Mouse (Mus musculus) E14TG2a.4 (cell line): ENCODE measurements at regions not wholly inside any gene's neighbourhood (a gene's known extent, or its start where the extent isn't known, plus 50 kb on each side); places are given as distances from the start of the nearest gene placed in this dataset.
"Not testable (repeated sequence)": the region's sequence is repeated elsewhere in the genome, so short reads cannot be mapped to it uniquely, and the experiment has no call there.

Source experiments
- H3K27me3 ChIP-seq: 2 replicates; pipeline ENCODE4 v1.6.1; 2014; ENCODE audit warnings: low read length, control low read depth; ENCODE audit not compliant: insufficient read depth
- H3K36me3 ChIP-seq: 2 replicates; pipeline ENCODE4 v1.6.1; 2014; ENCODE audit warnings: low read length, control low read depth; ENCODE audit not compliant: insufficient read depth
- H3K4me1 ChIP-seq: replicated peaks from 2 replicates; pipeline ENCODE4 v1.6.1; 2014; ENCODE audit warnings: low read depth, low read length, control low read depth
- H3K4me3 ChIP-seq: replicated peaks from 2 replicates; pipeline ENCODE4 v1.5.1; 2014; ENCODE audit warnings: mild to moderate bottlenecking, low read length
- H3K9me3 ChIP-seq: 2 replicates; pipeline ENCODE4 v1.6.1; 2014; ENCODE audit warnings: low read length, control low read depth
- CTCF ChIP-seq: conservative IDR thresholded peaks from 2 replicates; pipeline ENCODE4 v1.5.1; 2014; ENCODE audit warnings: low read length
- NANOG ChIP-seq: IDR thresholded peaks from 2 replicates; pipeline ENCODE4 v1.6.1; 2014; ENCODE audit warnings: borderline replicate concordance, low read length, mixed read lengths
- POU5F1 ChIP-seq: IDR thresholded peaks from 2 replicates; pipeline ENCODE4 v1.6.1; 2014; ENCODE audit warnings: low read length, borderline replicate concordance

GRCm38 (mm10) chr14:53369776-53370175 is 874.2 kb upstream of the Olfr1507 start:
- Histone ChIP-seq H3K4me3 (no peak overlapping the region), H3K36me3 (no peaks in the 10 kb centered on the region), H3K4me1 (no peaks in the 10 kb centered on the region), H3K27me3 (no peaks in the 10 kb centered on the region), H3K9me3 (no peaks in the 10 kb centered on the region)
- TF ChIP-seq POU5F1: no peak
- no peak for TF ChIP-seq NANOG
- no peak for TF ChIP-seq CTCF

GRCm38 (mm10) chr14:53367420-53367819 is 871.9 kb upstream of the Olfr1507 start:
- not testable (repeated sequence) for H3K36me3 ChIP-seq, H3K4me1 ChIP-seq, H3K27me3 ChIP-seq, H3K4me3 ChIP-seq, H3K9me3 ChIP-seq

- not testable (repeated sequence) for H3K27me3 ChIP-seq, H3K4me1 ChIP-seq, H3K36me3 ChIP-seq, H3K4me3 ChIP-seq, H3K9me3 ChIP-seq
Observed at GRCm38 (mm10) chr14:53363995-53364394, 868.4 kb upstream of the Olfr1507 start.

- not testable (repeated sequence) for H3K4me1 ChIP-seq, H3K36me3 ChIP-seq, H3K27me3 ChIP-seq
Observed at GRCm38 (mm10) chr14:53362054-53362453, 866.5 kb upstream of the Olfr1507 start.

GRCm38 (mm10) chr14:53357498-53357897 is 861.9 kb upstream of the Olfr1507 start:
- H3K4me1 ChIP-seq, H3K27me3 ChIP-seq, H3K9me3 ChIP-seq, H3K4me3 ChIP-seq, H3K36me3 ChIP-seq: not testable (repeated sequence)

More at GRCm38 (mm10) chr14:53362054-53362453, 866.5 kb upstream of the Olfr1507 start:
- not testable (repeated sequence) for H3K9me3 ChIP-seq, H3K4me3 ChIP-seq

GRCm38 (mm10) chr14:53356783-53357182 is 861.2 kb upstream of the Olfr1507 start:
- not testable (repeated sequence) for H3K27me3 ChIP-seq, H3K4me3 ChIP-seq, H3K4me1 ChIP-seq, H3K36me3 ChIP-seq, H3K9me3 ChIP-seq

DNA sequence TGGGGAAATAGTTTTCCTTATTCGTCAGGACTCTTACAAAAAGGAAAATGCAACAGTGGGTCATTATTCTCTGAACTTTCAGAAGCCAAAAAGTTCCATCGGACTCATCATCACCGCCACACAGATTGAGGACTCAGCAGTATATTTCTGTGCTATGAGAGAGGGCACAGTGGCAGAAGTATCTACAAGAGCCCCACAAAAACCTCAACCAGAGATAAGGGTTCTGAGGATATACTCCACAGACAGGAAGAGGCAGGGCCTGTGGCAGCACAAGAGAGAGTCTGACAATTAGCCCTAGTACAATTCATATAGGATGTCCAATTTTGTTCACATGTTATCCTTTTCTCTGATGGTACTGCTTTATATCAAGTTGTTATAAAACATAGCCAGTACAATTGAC is 855.9 kb upstream of the Olfr1507 start:
- H3K9me3 ChIP-seq, H3K36me3 ChIP-seq, H3K27me3 ChIP-seq, H3K4me3 ChIP-seq, H3K4me1 ChIP-seq: not testable (repeated sequence)

GRCm38 (mm10) chr14:53350780-53351179 is 855.2 kb upstream of the Olfr1507 start:
- not testable (repeated sequence) for H3K9me3 ChIP-seq, H3K36me3 ChIP-seq, H3K4me3 ChIP-seq, H3K27me3 ChIP-seq
- H3K4me1 ChIP-seq: peaks cover 12% of the 10 kb centered on the region

DNA sequence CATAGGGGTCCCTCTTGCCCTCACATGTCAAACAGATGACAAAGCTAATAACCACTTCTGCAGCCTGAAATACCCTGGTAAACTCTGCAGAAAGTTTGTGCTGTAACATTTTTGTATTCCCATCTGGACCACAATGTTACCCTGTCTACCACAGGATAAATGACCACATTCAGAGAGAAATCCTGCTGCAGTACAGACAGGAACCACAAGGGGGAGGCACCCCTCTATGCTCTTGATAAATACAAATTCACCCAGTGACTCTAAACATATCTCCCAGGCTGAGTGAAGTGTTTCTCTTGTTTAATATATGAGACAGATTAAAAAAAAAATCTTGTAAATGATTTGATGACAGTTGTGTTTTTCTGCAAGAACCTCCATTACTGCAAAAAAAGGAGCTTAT is 853.6 kb upstream of the Olfr1507 start:
- peaks cover 12% of the 10 kb centered on the region for H3K4me1 ChIP-seq
- not testable (repeated sequence) for H3K27me3 ChIP-seq, H3K36me3 ChIP-seq, H3K4me3 ChIP-seq, H3K9me3 ChIP-seq

DNA sequence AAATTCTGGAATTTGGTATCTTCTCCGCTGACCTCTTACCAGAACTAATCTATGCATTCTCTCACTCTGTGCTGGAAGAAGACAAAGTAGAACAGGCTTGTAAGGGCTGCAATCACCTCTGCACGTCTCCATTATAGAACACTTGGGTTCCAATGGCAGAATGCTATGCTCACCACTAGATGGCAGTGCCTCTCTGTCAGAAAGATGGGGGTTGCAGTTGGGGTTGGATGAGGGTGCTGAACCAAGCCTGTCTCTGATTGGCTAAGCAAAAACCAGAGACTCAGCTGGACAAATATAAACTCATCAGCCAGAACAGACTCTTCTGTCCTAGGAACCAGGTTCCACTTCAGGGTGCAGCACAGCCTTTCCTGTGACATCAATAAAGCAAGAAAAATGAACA is 850.0 kb upstream of the Olfr1507 start:
- 0 out of 2 replicates have a peak, but pooled peaks have one; percentile 16 for TF ChIP-seq CTCF
- H3K4me3 ChIP-seq, H3K27me3 ChIP-seq, H3K9me3 ChIP-seq, H3K36me3 ChIP-seq: not testable (repeated sequence)
- H3K4me1 ChIP-seq: peaks cover 12% of the 10 kb centered on the region

DNA sequence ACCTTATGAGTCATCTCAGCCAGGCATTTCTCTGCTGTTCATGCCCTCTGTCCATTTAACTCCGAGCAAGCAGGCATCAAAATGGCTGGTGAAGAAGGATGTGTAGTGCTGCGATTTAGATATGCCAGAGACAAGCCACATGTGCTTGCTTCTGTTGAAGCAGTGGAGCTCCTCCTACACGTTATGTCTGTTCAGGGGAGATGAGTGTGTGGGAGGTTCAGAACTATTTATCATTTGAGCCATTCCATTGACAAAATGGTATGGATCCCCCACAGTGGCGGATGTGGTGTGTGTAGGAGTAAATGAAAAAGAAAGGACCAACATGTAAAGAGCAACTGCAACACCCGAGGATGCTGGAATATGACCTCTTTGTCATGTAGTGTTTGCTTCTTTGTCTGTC is 848.3 kb upstream of the Olfr1507 start:
- H3K4me3 ChIP-seq: not testable (repeated sequence)

GRCm38 (mm10) chr14:53339167-53339566 is 843.6 kb upstream of the Olfr1507 start:
- not testable (repeated sequence) for H3K9me3 ChIP-seq, H3K36me3 ChIP-seq, H3K4me3 ChIP-seq, H3K27me3 ChIP-seq, H3K4me1 ChIP-seq

More for the DNA sequence above, 848.3 kb upstream of the Olfr1507 start:
- H3K27me3 ChIP-seq, H3K36me3 ChIP-seq, H3K9me3 ChIP-seq: not testable (repeated sequence)
- H3K4me1 ChIP-seq: peaks cover 12% of the 10 kb centered on the region

DNA sequence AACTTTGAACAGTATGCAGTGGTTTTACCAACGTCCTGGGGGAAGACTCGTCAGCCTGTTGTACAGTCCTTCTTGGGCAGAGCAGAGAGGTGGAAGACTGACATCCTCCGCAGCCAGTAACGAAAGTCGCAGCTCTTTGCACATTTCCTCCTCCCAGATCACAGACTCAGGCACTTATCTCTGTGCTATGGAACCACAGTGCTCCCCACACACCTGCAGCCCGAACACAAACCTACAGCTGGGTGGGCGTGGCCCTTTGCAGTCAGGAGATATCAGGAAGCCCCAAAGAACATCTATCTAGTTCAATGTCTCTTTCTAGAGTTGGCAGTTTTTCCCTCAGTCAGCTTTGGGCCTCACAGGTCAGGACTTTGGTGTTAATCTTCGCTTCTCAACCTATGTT is 841.9 kb upstream of the Olfr1507 start:
- not testable (repeated sequence) for H3K36me3 ChIP-seq, H3K27me3 ChIP-seq, H3K9me3 ChIP-seq, H3K4me1 ChIP-seq, H3K4me3 ChIP-seq

DNA sequence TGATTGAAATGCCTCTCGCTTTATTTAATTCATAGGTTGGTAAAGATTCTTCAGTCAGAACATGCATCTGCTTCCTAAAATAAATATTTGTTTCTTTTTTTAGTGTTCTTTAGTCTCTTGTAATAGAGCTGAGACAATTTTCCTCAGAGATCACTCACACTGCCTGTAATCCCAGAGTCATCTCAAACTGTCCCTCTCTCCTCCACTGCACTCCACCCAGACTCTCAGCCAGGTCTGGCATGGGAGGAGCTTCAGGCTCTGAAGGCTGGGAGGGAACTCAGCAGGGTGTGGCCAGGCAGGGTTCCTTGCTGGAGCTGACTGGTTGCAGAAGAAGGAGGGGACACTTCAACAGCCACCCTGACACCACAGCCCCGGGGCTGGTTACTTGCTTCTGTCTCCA is 841.2 kb upstream of the Olfr1507 start:
- H3K36me3 ChIP-seq, H3K27me3 ChIP-seq, H3K4me3 ChIP-seq, H3K4me1 ChIP-seq, H3K9me3 ChIP-seq: not testable (repeated sequence)

- not testable (repeated sequence) for H3K4me1 ChIP-seq, H3K9me3 ChIP-seq, H3K36me3 ChIP-seq, H3K27me3 ChIP-seq, H3K4me3 ChIP-seq
Observed at GRCm38 (mm10) chr14:53334451-53334850, 838.9 kb upstream of the Olfr1507 start.
